Mouse (Mus musculus) heart, postnatal 4 days (tissue): ENCODE results near the gene Il17a. TPM values are rescaled to one million over a fixed set of nuclear protein-coding genes. Genes with fewer than 3 reads are reported as not detected.

Source experiments
- microRNA-seq, 2 experiments: library from miRNA; unstranded; fragments of <30 nt; microRNA quantifications; one replicate each; pipeline ENCODE4 v1.2.0; 2021 to 2022
- total RNA-seq, 2 experiments: library from RNA; stranded (reverse); gene quantifications; 2 replicates each; pipeline ENCODE4 v1.2.3; 2021

Gene Il17a
- total RNA-seq, 2 experiments from 2014 or later = not detected

Small RNA genes lying within 50 kb of the gene (microRNA-seq; reads per million reads assigned to microRNA genes)
- gene Mir133b = 2.0 to 6.9 reads per million in 2 experiments

Other genes starting within 250 kb of the Il17a start
- not detected for gene Pkhd1, start 112.8 kb upstream of the Il17a start, total RNA-seq
- gene Il17f, start 59.7 kb downstream of the Il17a start, total RNA-seq = under 1 TPM in 1 of 2 experiments, not detected in 1; 0.47 TPM
- 10 to 100 TPM; 63.0 to 63.7 TPM for gene Mcm3, start 89.4 kb downstream of the Il17a start, total RNA-seq
- 1 to 10 TPM; 2.4 TPM for gene Paqr8, start 159.7 kb downstream of the Il17a start, total RNA-seq
- gene Efhc1, start 220.7 kb downstream of the Il17a start, total RNA-seq = 1 to 10 TPM in 1 of 2 experiments, under 1 TPM in 1; 0.60 to 1.0 TPM